ENCODE assay signal across 11 mouse cellular contexts in the genomic region with DNA sequence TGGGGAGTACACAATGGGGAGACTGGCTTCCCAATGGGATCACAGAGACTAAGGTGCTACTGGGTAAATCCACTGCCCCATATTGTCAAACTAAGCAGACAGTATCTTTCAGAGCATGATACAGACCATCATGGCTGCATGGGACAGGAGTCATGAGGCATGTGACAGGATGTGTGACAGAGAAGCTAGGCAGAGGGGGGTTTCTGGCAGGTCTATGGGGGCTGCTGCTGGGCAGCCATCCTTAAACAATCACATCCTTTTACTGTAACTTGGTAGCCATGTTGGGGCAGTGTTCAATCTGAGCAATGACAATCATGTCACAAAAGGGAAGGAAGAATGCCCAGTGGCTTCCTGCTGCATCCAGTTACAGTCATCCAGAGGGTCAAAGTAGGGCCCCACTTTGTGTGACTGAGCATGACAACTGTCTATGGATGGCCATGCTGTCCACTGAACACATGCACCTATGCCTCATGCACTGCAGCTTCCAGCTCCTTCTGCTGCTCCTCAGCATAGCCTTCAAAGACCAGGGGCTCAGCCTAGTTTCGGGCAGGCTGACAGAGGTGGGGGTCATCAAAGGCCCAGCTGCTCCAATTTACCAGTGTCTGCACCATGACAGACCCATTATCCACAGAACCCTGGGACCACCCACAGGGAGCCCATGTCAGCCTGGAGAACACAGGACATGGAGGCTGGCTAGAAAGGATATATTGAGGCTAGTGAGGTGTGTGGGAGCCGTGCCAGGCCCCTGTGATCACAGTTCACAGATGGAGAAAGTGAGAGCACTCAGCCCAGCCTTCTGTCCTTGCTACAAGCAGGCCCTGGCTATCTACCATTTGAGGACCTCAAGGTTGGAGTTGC. TPM values are rescaled to one million over a fixed set of nuclear protein-coding genes. Genes with fewer than 3 reads are reported as not detected.
DNase-seq lines count a peak whose midpoint lies in the region; ATAC-seq and TF ChIP-seq lines count a peak whose summit lies in the region.
"Had no signal": no experiment of that assay in that cellular context is flagged by ENCODE, and none has a peak within 500 bp of the region (broad histone marks: within the 10 kb centered on the region; RNA-seq: fewer than 3 reads in every experiment).

No protein-coding gene starts in this region.

- H3K27me3 ChIP-seq in spleen, adult 2 months (ENCODE audit: control insufficient read depth, insufficient read depth, low read length) = no peaks in the 10 kb centered on the region

- peak; percentile 35; the same call in 1 of the 2 replicates for ATAC-seq in neutrophil, adult 5-6 weeks (ENCODE audit: extremely low read depth, insufficient number of reproducible peaks, low FRiP score, poor library complexity, severe bottlenecking)

- H3K36me3 ChIP-seq in spleen, adult 2 months (ENCODE audit: control insufficient read depth, insufficient read depth, low read length) = peaks cover 11% of the 10 kb centered on the region

- WGBS in spleen, adult 2 months = 82% methylated on average over 2 of the region's 2 CpGs

- no peak for TF ChIP-seq CTCF in spleen, adult 2 months (IDR thresholded peaks at IDR 0.05; ENCODE audit: extremely low read depth, insufficient read depth, insufficient read length, insufficient replicate concordance)

- peaks cover 49% of the 10 kb centered on the region for H3K4me1 ChIP-seq in spleen, adult 2 months (ENCODE audit: control insufficient read depth, insufficient read depth, insufficient read length)

- H3K4me3 ChIP-seq in spleen, adult 2 months (ENCODE audit: extremely low read depth, insufficient read depth, insufficient read length) = no peak overlapping the region

- no peak for TF ChIP-seq POLR2A in spleen, adult 2 months (IDR thresholded peaks at IDR 0.05; ENCODE audit: low read depth, low read length)

- peak; percentile 89 for DNase-seq in heart, adult 11 months
- DNase-seq in heart, adult 8-10 months (ENCODE audit: low spot score) = no peak
- no peak for DNase-seq in spleen, adult 2 months (ENCODE audit: low read depth in 1 of 2, low spot score in 2 of 2)
- no peak for DNase-seq in spleen, postnatal 14 days (ENCODE audit: low spot score in 2 of 2)
- DNase-seq in cerebellum, postnatal 14 days = peak; percentile 73 to 75
- DNase-seq in c-Kit-positive CD71-positive TER-119-positive erythroid progenitor cells, embryonic 14.5 days (ENCODE audit: low spot score) = no peak
- DNase-seq in kidney, postnatal 14 days = no peak
- DNase-seq: adrenal gland, postnatal 14 days; lung, adult 2 months had no signal

- H3K27ac ChIP-seq in spleen, adult 2 months (ENCODE audit: insufficient read depth, low read length) = peak overlapping the region; percentile 43

RNA-seq across cellular contexts. Expression of a gene that starts 14.1 kb away (rescaled TPM):
- 10 to 100 TPM; 12.3 to 14.4 (median 13.3) TPM for total RNA-seq in heart, adult 8-10 months (2022)
- polyA plus RNA-seq in spleen, adult 2 months (2012; rRNA removed) = 72.3 and 80.8 TPM in 2 replicates
- total RNA-seq in neutrophil, adult 5-6 weeks (2017) = 44.8 and 48.6 TPM in 2 replicates

RNA-seq across cellular contexts. Expression of a gene that starts 16.8 kb away (rescaled TPM):
- 10 to 100 TPM; 78.9 to 90.4 (median 87.1) TPM for total RNA-seq in heart, adult 8-10 months (2022)
- 76.7 and 135 TPM in 2 replicates for polyA plus RNA-seq in spleen, adult 2 months (2012; rRNA removed)
- 64.9 and 86.9 TPM in 2 replicates for total RNA-seq in neutrophil, adult 5-6 weeks (2017)

RNA-seq across cellular contexts. Expression of a gene that starts 17.0 kb away (rescaled TPM):
- total RNA-seq in heart, adult 8-10 months (2022) = 10 to 100 TPM; 11.8 to 17.5 (median 14.4) TPM
- 9.1 and 12.0 TPM in 2 replicates for polyA plus RNA-seq in spleen, adult 2 months (2012; rRNA removed)
- 1.6 TPM in 1 of 2 replicates, not detected in the other for total RNA-seq in neutrophil, adult 5-6 weeks (2017)

RNA-seq across cellular contexts. Expression of a gene that starts 17.9 kb away (rescaled TPM):
- 1 to 10 TPM in 3 of 4 experiments, under 1 TPM in 1; 0.84 to 1.9 (median 1.4) TPM for total RNA-seq in heart, adult 8-10 months (2022)
- polyA plus RNA-seq in spleen, adult 2 months (2012; rRNA removed) = 2.8 and 4.3 TPM in 2 replicates
- total RNA-seq in neutrophil, adult 5-6 weeks (2017) = 1.4 TPM in 2 replicates

RNA-seq across cellular contexts. Expression of a gene that starts 36.1 kb away (rescaled TPM):
- total RNA-seq in heart, adult 8-10 months (2022) = 1 to 10 TPM in 1 of 4 experiments, under 1 TPM in 1, not detected in 2; 0.52 to 1.6 TPM
- polyA plus RNA-seq in spleen, adult 2 months (2012; rRNA removed) = 0.06 and 0.07 TPM in 2 replicates
- total RNA-seq in neutrophil, adult 5-6 weeks (2017) = not detected in 2 replicates
- total RNA-seq: hematopoietic stem cell, adult 5-6 weeks had no signal

Comparison
In these comparisons a context has a peak if more than half of its experiments do, and no peak if none do; other contexts are left out.
1. DNase-seq: peak in heart, adult 11 months (single experiment) and cerebellum, postnatal 14 days (2 of 2); none in heart, adult 8-10 months (single experiment), spleen, adult 2 months (0 of 2), spleen, postnatal 14 days (0 of 2), c-Kit-positive CD71-positive TER-119-positive erythroid progenitor cells, embryonic 14.5 days (single experiment) and kidney, postnatal 14 days (single experiment).